Mouse (Mus musculus): Measurements from ENCODE around the gene Irs1. TPM values are rescaled to one million over a fixed set of nuclear protein-coding genes. Genes with fewer than 3 reads are reported as not detected.
A peak's percentile ranks its signal among the peaks of the same experiment; 100 is the strongest.

Irs1 gene
- polyA plus RNA-seq, 1 experiment from 2014 or later: 4.7 TPM

DNA sequence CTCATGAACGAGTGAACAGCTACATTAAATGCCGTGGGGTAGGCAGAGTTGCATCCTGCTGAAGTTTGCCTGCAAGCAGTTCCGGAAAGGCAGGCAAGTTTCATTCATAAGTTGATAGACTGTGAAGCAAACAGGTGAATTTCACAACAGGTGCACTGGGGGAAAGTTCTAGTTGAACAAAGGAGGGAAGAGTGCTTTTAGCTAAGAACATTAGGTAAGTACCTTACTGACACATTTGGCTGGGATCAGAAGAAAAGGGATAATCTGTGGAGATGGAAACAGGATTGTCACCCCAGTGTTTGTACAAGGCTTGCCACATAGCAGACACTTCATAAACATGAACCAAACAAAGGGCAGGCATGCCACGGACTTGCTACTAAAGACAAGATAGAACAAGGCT lies 53.0 kb downstream of the Irs1 start:
- H3K36me3 ChIP-seq (ENCODE audit: insufficient read depth, low read length): no peaks in the 10 kb centered on the region
- 54% methylated on average over 4 of the region's 4 CpGs for WGBS
- no peak overlapping the region for H3K4me3 ChIP-seq (ENCODE audit: low read depth, low read length)
- DNase-seq (ENCODE audit: low spot score): peak; percentile 55
- H3K27me3 ChIP-seq (replicated peaks; ENCODE audit: insufficient read depth, low read length): no peaks in the 10 kb centered on the region
- no peaks in the 10 kb centered on the region for H3K9me3 ChIP-seq (ENCODE audit: low read length)
- TF ChIP-seq CTCF (IDR thresholded peaks at IDR 0.05) (no peak), EP300 (IDR thresholded peaks at IDR 0.05) (no peak)
- no peak overlapping the region for H3K9ac ChIP-seq (replicated peaks; ENCODE audit: low read depth)
- H3K27ac ChIP-seq (ENCODE audit: low read length): no peak overlapping the region
- peaks cover 9% of the 10 kb centered on the region; the same call in 1 of the 2 replicates for H3K4me1 ChIP-seq (ENCODE audit: insufficient read depth, low read depth, low read length)
- H3K4me2 ChIP-seq (replicated peaks; ENCODE audit: low read depth, low read length): no peak overlapping the region
- ATAC-seq: peak; percentile 48; the same call in 1 of the 2 replicates

DNA sequence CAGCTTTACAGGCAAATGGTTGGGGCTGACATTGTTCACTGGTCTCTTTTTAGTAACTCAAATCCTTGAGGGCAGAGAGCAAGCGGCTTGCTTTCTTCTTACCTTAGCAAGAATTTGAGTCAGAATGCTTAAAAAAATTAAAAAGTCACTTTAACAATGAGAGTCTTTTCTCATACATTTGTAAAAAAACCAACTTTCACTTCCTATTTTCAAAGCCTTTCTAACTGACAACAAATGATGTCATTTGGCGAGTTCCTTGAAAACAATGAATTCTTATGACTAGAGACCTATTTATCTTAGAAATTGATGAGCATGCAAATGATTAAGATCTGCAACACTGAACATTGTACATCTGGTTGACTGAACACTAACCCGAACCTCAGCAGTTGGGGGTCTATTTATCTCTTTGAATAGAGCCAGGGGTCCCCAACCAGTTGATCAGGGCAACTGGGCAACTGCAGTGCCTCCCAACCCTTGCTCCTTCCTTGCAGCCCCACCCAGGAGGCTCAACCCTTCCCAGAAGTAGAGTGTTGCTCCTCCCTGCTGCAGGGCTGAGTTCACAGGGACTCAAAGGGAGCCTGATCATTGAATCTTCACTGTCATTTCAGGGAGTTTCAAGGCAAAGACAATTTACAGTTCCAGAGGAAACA lies 55.6 kb downstream of the Irs1 start:
- H3K36me3 ChIP-seq (ENCODE audit: insufficient read depth, low read length): no peaks in the 10 kb centered on the region
- TF ChIP-seq EP300 (IDR thresholded peaks at IDR 0.05) (no peak), CTCF (IDR thresholded peaks at IDR 0.05) (no peak)
- WGBS: 85% methylated on average over 3 of the region's 3 CpGs

DNA sequence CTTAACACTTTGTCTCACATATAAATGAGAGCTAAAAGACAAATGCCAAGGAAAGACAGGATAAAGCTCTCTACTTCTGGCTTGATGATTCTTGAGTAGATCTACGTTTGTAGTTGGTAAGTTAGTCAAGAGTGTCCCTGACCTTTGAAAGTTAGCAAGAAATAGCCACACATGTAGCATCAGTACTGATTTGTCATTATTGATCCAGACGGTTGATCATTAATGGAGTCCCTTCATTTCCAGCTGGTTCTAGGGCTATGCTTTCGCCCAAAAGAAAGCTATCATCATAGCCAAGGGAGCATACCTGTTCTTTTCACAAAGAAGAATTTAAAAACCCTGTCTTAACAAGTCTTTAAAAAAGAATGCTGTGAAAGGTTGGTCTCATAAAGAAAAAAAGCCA lies 56.6 kb downstream of the Irs1 start:
- H3K36me3 ChIP-seq (ENCODE audit: insufficient read depth, low read length): no peaks in the 10 kb centered on the region
- H3K4me2 ChIP-seq (replicated peaks; ENCODE audit: low read depth, low read length): no peak overlapping the region
- H3K4me3 ChIP-seq (ENCODE audit: low read depth, low read length): no peak overlapping the region
- ATAC-seq (no peak), DNase-seq (ENCODE audit: low spot score) (no peak)
- no peaks in the 10 kb centered on the region for H3K9me3 ChIP-seq (ENCODE audit: low read length)
- no peak overlapping the region for H3K9ac ChIP-seq (replicated peaks; ENCODE audit: low read depth)
- H3K27me3 ChIP-seq (replicated peaks; ENCODE audit: insufficient read depth, low read length): no peaks in the 10 kb centered on the region
- 89% methylated on average over 3 of the region's 3 CpGs for WGBS
- H3K4me1 ChIP-seq (ENCODE audit: insufficient read depth, low read depth, low read length): no peaks in the 10 kb centered on the region; the same call in 1 of the 2 replicates
- TF ChIP-seq EP300 (IDR thresholded peaks at IDR 0.05) (no peak), CTCF (IDR thresholded peaks at IDR 0.05) (no peak)
- no peak overlapping the region for H3K27ac ChIP-seq (ENCODE audit: low read length)

More for the DNA sequence above, 55.6 kb downstream of the Irs1 start:
- DNase-seq (ENCODE audit: low spot score) (no peak), ATAC-seq (no peak)
- Histone ChIP-seq H3K4me2 (replicated peaks; ENCODE audit: low read depth, low read length) (no peak overlapping the region), H3K9ac (replicated peaks; ENCODE audit: low read depth) (no peak overlapping the region), H3K27me3 (replicated peaks; ENCODE audit: insufficient read depth, low read length) (no peaks in the 10 kb centered on the region), H3K4me3 (ENCODE audit: low read depth, low read length) (no peak overlapping the region), H3K9me3 (ENCODE audit: low read length) (no peaks in the 10 kb centered on the region), H3K4me1 (ENCODE audit: insufficient read depth, low read depth, low read length) (peaks cover 6% of the 10 kb centered on the region; the same call in 1 of the 2 replicates), H3K27ac (ENCODE audit: low read length) (no peak overlapping the region)

DNA sequence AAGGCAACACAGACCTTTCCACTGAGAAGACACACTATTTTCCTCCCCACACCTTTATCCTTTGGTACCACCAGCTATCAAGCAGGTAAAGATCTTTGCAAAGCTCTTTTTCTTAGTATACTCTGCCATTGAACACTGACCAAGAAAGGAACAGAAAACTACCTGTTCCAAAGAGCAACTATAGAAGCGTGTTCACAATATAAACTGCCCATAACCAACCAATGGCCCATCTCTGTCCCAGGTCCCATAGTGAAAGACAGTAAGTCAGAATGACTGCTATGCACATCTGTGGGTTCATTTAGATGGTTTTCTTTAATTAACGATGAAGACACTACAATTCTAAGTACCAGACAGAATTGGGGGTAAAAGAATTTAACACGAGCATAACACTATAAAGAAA lies 58.4 kb downstream of the Irs1 start, which contains the start of gene Gm9747:
TSS of gene Gm9747 (plus strand) at position 301 of the 400 bp plus-strand sequence.
- Histone ChIP-seq H3K4me1 (ENCODE audit: insufficient read depth, low read depth, low read length) (no peaks in the 10 kb centered on the region; the same call in 1 of the 2 replicates), H3K36me3 (ENCODE audit: insufficient read depth, low read length) (no peaks in the 10 kb centered on the region), H3K9me3 (ENCODE audit: low read length) (no peaks in the 10 kb centered on the region), H3K4me3 (ENCODE audit: low read depth, low read length) (no peak within 1 kb of the TSS), H3K27ac (ENCODE audit: low read length) (no peak within 1 kb of the TSS), H3K27me3 (replicated peaks; ENCODE audit: insufficient read depth, low read length) (no peaks in the 10 kb centered on the region), H3K9ac (replicated peaks; ENCODE audit: low read depth) (no peak within 1 kb of the TSS), H3K4me2 (replicated peaks; ENCODE audit: low read depth, low read length) (no peak within 1 kb of the TSS)
- TF ChIP-seq EP300 (IDR thresholded peaks at IDR 0.05): no peak
- TF ChIP-seq CTCF (IDR thresholded peaks at IDR 0.05): no peak
- WGBS: 94% methylated on average over 3 of the region's 3 CpGs
- no peak for DNase-seq (ENCODE audit: low spot score)
- ATAC-seq: no peak

DNA sequence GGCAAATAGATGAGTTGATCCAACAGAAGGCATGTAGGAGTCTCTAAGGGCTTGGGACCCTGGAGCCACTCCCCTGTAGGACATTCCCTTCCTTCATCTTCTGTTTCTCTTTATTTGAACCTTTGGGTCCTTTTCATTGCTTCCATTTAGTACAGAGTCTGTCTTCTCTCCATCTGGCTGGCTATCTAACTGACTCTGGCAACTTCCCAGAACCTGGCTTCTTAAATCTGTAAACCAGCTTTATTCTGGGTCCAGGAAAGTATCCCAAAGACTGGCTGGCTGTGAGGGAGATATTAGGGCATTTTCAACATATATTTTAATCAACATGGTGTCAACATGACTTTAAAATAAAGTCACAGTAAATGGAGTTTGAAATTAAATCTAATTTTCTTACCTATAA lies 62.4 kb downstream of the Irs1 start:
- Histone ChIP-seq H3K4me2 (replicated peaks; ENCODE audit: low read depth, low read length) (no peak overlapping the region), H3K27ac (ENCODE audit: low read length) (no peak overlapping the region), H3K9me3 (ENCODE audit: low read length) (no peaks in the 10 kb centered on the region), H3K27me3 (replicated peaks; ENCODE audit: insufficient read depth, low read length) (no peaks in the 10 kb centered on the region), H3K36me3 (ENCODE audit: insufficient read depth, low read length) (no peaks in the 10 kb centered on the region), H3K4me3 (ENCODE audit: low read depth, low read length) (no peak overlapping the region), H3K4me1 (ENCODE audit: insufficient read depth, low read depth, low read length) (no peaks in the 10 kb centered on the region), H3K9ac (replicated peaks; ENCODE audit: low read depth) (no peak overlapping the region)
- DNase-seq (ENCODE audit: low spot score): no peak
- TF ChIP-seq CTCF (IDR thresholded peaks at IDR 0.05) (no peak), EP300 (IDR thresholded peaks at IDR 0.05) (no peak)
- no peak for ATAC-seq

DNA sequence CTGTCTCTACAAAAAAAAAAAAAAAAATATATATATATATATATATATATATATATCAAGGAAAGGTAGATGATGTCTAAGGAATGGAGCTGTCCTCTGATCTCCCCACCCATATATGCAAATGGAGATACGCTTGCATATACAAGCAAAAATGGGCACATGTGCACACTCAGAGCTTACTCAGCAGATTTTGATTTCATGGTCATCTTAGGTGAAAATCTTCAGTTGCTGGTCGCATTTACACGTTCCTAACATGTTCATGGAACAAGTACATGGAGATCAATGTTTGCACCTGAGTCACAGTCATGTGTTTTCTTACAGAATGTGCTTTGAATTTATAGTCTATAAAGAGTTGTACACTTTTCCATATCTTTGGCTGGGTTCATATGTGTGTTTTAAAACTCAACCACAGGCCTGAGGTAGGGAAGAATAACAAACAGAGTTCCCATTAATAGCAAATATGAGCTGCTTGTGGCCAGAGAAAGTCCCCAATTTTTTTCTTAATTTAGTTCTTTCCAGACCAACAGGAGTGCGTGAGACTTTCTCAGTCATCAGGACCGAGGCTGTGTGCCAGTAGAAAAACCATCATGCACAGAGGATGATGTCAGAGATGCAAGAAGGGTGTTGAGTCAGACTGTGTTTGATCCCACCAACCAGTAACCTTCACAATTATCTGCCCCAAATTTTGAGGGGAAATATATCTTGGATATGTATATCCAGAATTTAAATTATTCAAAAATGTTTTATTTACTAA lies 68.0 kb downstream of the Irs1 start:
- DNase-seq (ENCODE audit: low spot score) (no peak), ATAC-seq (no peak)
- Histone ChIP-seq H3K36me3 (ENCODE audit: insufficient read depth, low read length) (no peaks in the 10 kb centered on the region), H3K4me2 (replicated peaks; ENCODE audit: low read depth, low read length) (no peak overlapping the region), H3K9ac (replicated peaks; ENCODE audit: low read depth) (no peak overlapping the region), H3K27me3 (replicated peaks; ENCODE audit: insufficient read depth, low read length) (no peaks in the 10 kb centered on the region), H3K9me3 (ENCODE audit: low read length) (no peaks in the 10 kb centered on the region), H3K4me3 (ENCODE audit: low read depth, low read length) (no peak overlapping the region), H3K4me1 (ENCODE audit: insufficient read depth, low read depth, low read length) (peaks cover 12% of the 10 kb centered on the region; the same call in 1 of the 2 replicates), H3K27ac (ENCODE audit: low read length) (no peak overlapping the region)
- 88% methylated on average over 5 of the region's 5 CpGs for WGBS
- TF ChIP-seq EP300 (IDR thresholded peaks at IDR 0.05): no peak
- no peak for TF ChIP-seq CTCF (IDR thresholded peaks at IDR 0.05)
